Mouse (Mus musculus): ENCODE data around the gene Olfr523.

DNA sequence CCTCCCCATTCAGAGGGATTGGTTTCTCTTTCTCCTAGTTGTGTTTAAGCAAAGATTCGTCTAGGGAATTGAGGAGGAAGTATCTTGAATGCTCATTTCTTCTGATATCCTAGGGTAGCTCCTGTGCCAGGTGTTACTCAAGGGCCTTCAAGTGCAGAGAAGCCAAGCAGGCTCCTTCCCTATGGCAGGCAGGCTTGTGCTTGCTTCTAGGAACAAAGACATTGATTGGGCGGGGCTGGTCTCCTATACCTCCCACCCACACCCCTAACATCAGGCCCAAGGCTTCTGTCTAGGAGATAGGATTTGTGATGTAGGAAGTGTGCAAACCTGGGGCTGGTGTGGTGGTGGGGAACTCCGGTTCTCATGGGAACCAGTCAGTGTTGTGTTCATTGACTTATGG lies 46.1 kb upstream of the Olfr523 start:
- no peak for TF ChIP-seq CTCF (IDR thresholded peaks at IDR 0.05; ENCODE audit: borderline replicate concordance, control insufficient read depth, extremely low read depth, insufficient read depth, low read length, poor library complexity)
- no peak for TF ChIP-seq POLR2A (IDR thresholded peaks at IDR 0.05; ENCODE audit: control insufficient read depth, extremely low read depth, insufficient read depth, low read length, poor library complexity)
